Mouse (Mus musculus) bone marrow macrophage, adult 2 months (primary cell): ENCODE data around the gene Tmem220.

ENCODE experiments used
- CTCF ChIP-seq: IDR thresholded peaks from 2 replicates; pipeline ENCODE4 v1.5.1; 2012; ENCODE audit warnings: low read depth, mild to moderate bottlenecking, low read length, moderate library complexity
- POLR2A ChIP-seq: IDR thresholded peaks from 2 replicates; pipeline ENCODE4 v1.6.1; 2012; ENCODE audit warnings: mild to moderate bottlenecking, low read depth, low read length, borderline replicate concordance

- TF ChIP-seq CTCF (no peak), POLR2A (no peak)
Observed at GRCm38 (mm10) chr11:66982794-66983193, 42.2 kb upstream of the Tmem220 start.
